Mouse (Mus musculus) bone marrow, adult 2 months (tissue): ENCODE results near the gene Micu2.

ENCODE experiments used
- CTCF ChIP-seq: fragments of 200-500 bp; IDR thresholded peaks from 2 replicates; pipeline ENCODE4 v1.5.1; 2011; ENCODE audit warnings: low read length, control low read depth; ENCODE audit not compliant: control insufficient read depth, insufficient read depth
- POLR2A ChIP-seq: fragments of 200-500 bp; IDR thresholded peaks from 2 replicates; pipeline ENCODE4 v1.6.1; 2011; ENCODE audit warnings: low read depth, mild to moderate bottlenecking, control low read depth, low read length, borderline replicate concordance; ENCODE audit not compliant: control insufficient read depth

DNA sequence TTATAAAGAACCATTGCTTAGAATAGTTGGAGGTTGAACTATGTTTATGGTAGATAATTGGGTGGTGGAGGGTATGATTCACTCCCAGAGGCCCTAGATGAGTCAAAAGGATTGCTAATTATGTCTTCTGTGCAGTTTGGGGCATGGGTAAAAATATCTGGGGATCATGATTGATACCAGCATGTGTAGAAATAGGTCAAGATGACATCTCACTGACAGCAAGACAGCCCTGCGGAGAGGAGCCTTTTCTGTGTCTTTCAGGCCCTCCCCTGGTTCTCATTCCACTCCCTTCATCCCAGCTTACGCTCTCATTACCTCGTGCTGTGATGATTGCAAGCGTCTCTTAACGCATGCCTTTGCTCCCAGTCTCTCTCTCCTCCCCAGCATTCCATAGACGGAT, 4.8 kb upstream of the Micu2 start:
- TF ChIP-seq CTCF: no peak
- no peak for TF ChIP-seq POLR2A
